Mouse (Mus musculus): Measurements from ENCODE around the gene Col9a1. TPM values are rescaled to one million over a fixed set of nuclear protein-coding genes. Genes with fewer than 3 reads are reported as not detected.

The Col9a1 gene
- total and polyA plus RNA-seq, 2 experiments: not detected

- TF ChIP-seq CTCF (IDR thresholded peaks at IDR 0.05; ENCODE audit: low read depth, low read length) (no peak), POLR2A (IDR thresholded peaks at IDR 0.05; ENCODE audit: extremely low read depth, insufficient read depth, low read length) (no peak)
These were observed 54.3 kb downstream of the Col9a1 start for GRCm38 (mm10) chr1:24231504-24232270.

GRCm38 (mm10) chr1:24236330-24236729 lies 58.9 kb downstream of the Col9a1 start:
- Histone ChIP-seq H3K4me1 (ENCODE audit: control insufficient read depth, insufficient read depth, low read length) (no peaks in the 10 kb centered on the region), H3K4me3 (ENCODE audit: insufficient read depth, low read depth, low read length) (no peak overlapping the region), H3K9ac (ENCODE audit: low read depth, low read length) (no peak overlapping the region), H3K27ac (replicated peaks; ENCODE audit: insufficient read depth, low read depth, low read length) (no peak overlapping the region), H3K79me2 (ENCODE audit: control insufficient read depth, insufficient read depth, low read length) (no peaks in the 10 kb centered on the region), H3K36me3 (ENCODE audit: control insufficient read depth, insufficient read depth, low read length) (no peaks in the 10 kb centered on the region), H3K27me3 (ENCODE audit: control insufficient read depth, insufficient read depth, low read length) (no peaks in the 10 kb centered on the region)
- TF ChIP-seq CTCF (IDR thresholded peaks at IDR 0.05; ENCODE audit: low read depth, low read length) (no peak), POLR2A (IDR thresholded peaks at IDR 0.05; ENCODE audit: extremely low read depth, insufficient read depth, low read length) (no peak)
- 56% methylated on average over 1 of the region's 1 CpGs for WGBS
- DNase-seq (ENCODE audit: extremely low read depth, low read depth, low spot score): no peak

More at GRCm38 (mm10) chr1:24231504-24232270, 54.3 kb downstream of the Col9a1 start:
- Histone ChIP-seq H3K4me3 (ENCODE audit: insufficient read depth, low read depth, low read length) (no peak overlapping the region), H3K36me3 (ENCODE audit: control insufficient read depth, insufficient read depth, low read length) (no peaks in the 10 kb centered on the region), H3K27ac (replicated peaks; ENCODE audit: insufficient read depth, low read depth, low read length) (no peak overlapping the region), H3K27me3 (ENCODE audit: control insufficient read depth, insufficient read depth, low read length) (no peaks in the 10 kb centered on the region), H3K9ac (ENCODE audit: low read depth, low read length) (no peak overlapping the region), H3K4me1 (ENCODE audit: control insufficient read depth, insufficient read depth, low read length) (no peaks in the 10 kb centered on the region), H3K79me2 (ENCODE audit: control insufficient read depth, insufficient read depth, low read length) (no peaks in the 10 kb centered on the region)
- DNase-seq (ENCODE audit: extremely low read depth, low read depth, low spot score): peak; percentile 37
- 73% methylated on average over 3 of the region's 3 CpGs for WGBS

- no peak overlapping the region for H3K9ac ChIP-seq (ENCODE audit: low read depth, low read length)
- no peaks in the 10 kb centered on the region for H3K4me1 ChIP-seq (ENCODE audit: control insufficient read depth, insufficient read depth, low read length)
- TF ChIP-seq CTCF (IDR thresholded peaks at IDR 0.05; ENCODE audit: low read depth, low read length): no peak
- TF ChIP-seq POLR2A (IDR thresholded peaks at IDR 0.05; ENCODE audit: extremely low read depth, insufficient read depth, low read length): no peak
- H3K79me2 ChIP-seq (ENCODE audit: control insufficient read depth, insufficient read depth, low read length): no peaks in the 10 kb centered on the region
- H3K27ac ChIP-seq (replicated peaks; ENCODE audit: insufficient read depth, low read depth, low read length): no peak overlapping the region
- no peak overlapping the region for H3K4me3 ChIP-seq (ENCODE audit: insufficient read depth, low read depth, low read length)
- 83% methylated on average over 8 of the region's 8 CpGs for WGBS
- DNase-seq (ENCODE audit: extremely low read depth, low read depth, low spot score): no peak
- no peaks in the 10 kb centered on the region for H3K36me3 ChIP-seq (ENCODE audit: control insufficient read depth, insufficient read depth, low read length)
- H3K27me3 ChIP-seq (ENCODE audit: control insufficient read depth, insufficient read depth, low read length): no peaks in the 10 kb centered on the region
These were observed 62.8 kb downstream of the Col9a1 start for GRCm38 (mm10) chr1:24240039-24240691.

GRCm38 (mm10) chr1:24244931-24245330 lies 67.5 kb downstream of the Col9a1 start:
- WGBS: 88% methylated on average over 10 of the region's 10 CpGs
- no peaks in the 10 kb centered on the region for H3K79me2 ChIP-seq (ENCODE audit: control insufficient read depth, insufficient read depth, low read length)
- H3K9ac ChIP-seq (ENCODE audit: low read depth, low read length): no peak overlapping the region
- no peak for DNase-seq (ENCODE audit: extremely low read depth, low read depth, low spot score)
- no peak for TF ChIP-seq CTCF (IDR thresholded peaks at IDR 0.05; ENCODE audit: low read depth, low read length)
- TF ChIP-seq POLR2A (IDR thresholded peaks at IDR 0.05; ENCODE audit: extremely low read depth, insufficient read depth, low read length): no peak
- H3K27me3 ChIP-seq (ENCODE audit: control insufficient read depth, insufficient read depth, low read length): no peaks in the 10 kb centered on the region
- no peak overlapping the region for H3K4me3 ChIP-seq (ENCODE audit: insufficient read depth, low read depth, low read length)
- no peaks in the 10 kb centered on the region for H3K4me1 ChIP-seq (ENCODE audit: control insufficient read depth, insufficient read depth, low read length)
- H3K36me3 ChIP-seq (ENCODE audit: control insufficient read depth, insufficient read depth, low read length): no peaks in the 10 kb centered on the region
- H3K27ac ChIP-seq (replicated peaks; ENCODE audit: insufficient read depth, low read depth, low read length): no peak overlapping the region

- WGBS: 75% methylated on average over 13 of the region's 13 CpGs
- TF ChIP-seq POLR2A (IDR thresholded peaks at IDR 0.05; ENCODE audit: extremely low read depth, insufficient read depth, low read length): no peak
- no peak for TF ChIP-seq CTCF (IDR thresholded peaks at IDR 0.05; ENCODE audit: low read depth, low read length)
- no peak for DNase-seq (ENCODE audit: extremely low read depth, low read depth, low spot score)
- Histone ChIP-seq H3K9ac (ENCODE audit: low read depth, low read length) (no peak overlapping the region), H3K36me3 (ENCODE audit: control insufficient read depth, insufficient read depth, low read length) (no peaks in the 10 kb centered on the region), H3K4me3 (ENCODE audit: insufficient read depth, low read depth, low read length) (no peak overlapping the region), H3K27ac (replicated peaks; ENCODE audit: insufficient read depth, low read depth, low read length) (no peak overlapping the region), H3K79me2 (ENCODE audit: control insufficient read depth, insufficient read depth, low read length) (no peaks in the 10 kb centered on the region), H3K4me1 (ENCODE audit: control insufficient read depth, insufficient read depth, low read length) (no peaks in the 10 kb centered on the region), H3K27me3 (ENCODE audit: control insufficient read depth, insufficient read depth, low read length) (no peaks in the 10 kb centered on the region)
These were observed 68.4 kb downstream of the Col9a1 start for GRCm38 (mm10) chr1:24245700-24246375.
